Mouse (Mus musculus) hindbrain, embryonic 14.5 days (tissue): ENCODE data around the gene Sox8. TPM values are rescaled to one million over a fixed set of nuclear protein-coding genes. Genes with fewer than 3 reads are reported as not detected.
A peak's percentile ranks its signal among the peaks of the same experiment; 100 is the strongest.

Source experiments
- ATAC-seq: fragments of 200-750 bp; cut with Nextera tagmentation; 2 replicates; pipeline ENCODE4 v1.8.0; 2017; ENCODE audit warnings: moderate number of reproducible peaks, mild to moderate bottlenecking, moderate TSS enrichment, moderate library complexity; ENCODE audit not compliant: low FRiP score
- DNase-seq: peaks from one replicate; pipeline ENCODE4 v3.0.0-alpha.2; 2015; ENCODE audit warnings: low spot score
- H3K27ac ChIP-seq: fragments of 300-500 bp; sonication (generic); 2 replicates; pipeline ENCODE4 v1.5.1; 2014; ENCODE audit warnings: mild to moderate bottlenecking, moderate library complexity
- H3K27me3 ChIP-seq: fragments of 300-500 bp; sonication (generic); 2 replicates; pipeline ENCODE4 v1.6.1; 2014; ENCODE audit warnings: mild to moderate bottlenecking, low read length, mixed read lengths; ENCODE audit not compliant: control insufficient read depth, insufficient read depth
- H3K36me3 ChIP-seq: fragments of 300-500 bp; sonication (generic); replicated peaks from 2 replicates; pipeline ENCODE4 v1.6.1; 2014; ENCODE audit not compliant: control insufficient read depth, insufficient read depth
- H3K4me1 ChIP-seq: fragments of 300-500 bp; sonication (generic); replicated peaks from 2 replicates; pipeline ENCODE4 v1.6.1; 2014; ENCODE audit warnings: antibody characterized with exemption, low read length, mixed read lengths; ENCODE audit not compliant: control insufficient read depth, insufficient read depth
- H3K4me2 ChIP-seq: fragments of 300-500 bp; sonication (generic); replicated peaks from 2 replicates; pipeline ENCODE4 v1.6.1; 2014; ENCODE audit warnings: mild to moderate bottlenecking, moderate library complexity
- H3K4me3 ChIP-seq: fragments of 300-500 bp; sonication (generic); replicated peaks from 2 replicates; pipeline ENCODE4 v1.5.1; 2014; ENCODE audit warnings: mild to moderate bottlenecking, low read length
- H3K9ac ChIP-seq: fragments of 300-500 bp; sonication (generic); 2 replicates; pipeline ENCODE4 v1.6.1; 2014
- H3K9me3 ChIP-seq: fragments of 300-500 bp; sonication (generic); 2 replicates; pipeline ENCODE4 v1.6.1; 2016; ENCODE audit warnings: low read length; ENCODE audit not compliant: control insufficient read depth
- WGBS: fragments of 180-500 bp; shearing (Covaris S2); extraction: QIAGEN DNeasy Blood & Tissue Kit; methylation state at CpG from one replicate; pipeline ENCODE4 v1.1.7; 2014; 5-methylcytosine and 5-hydroxymethylcytosine counted together
- polyA plus RNA-seq: library from polyadenylated mRNA; unstranded; fragments of >200 nt; fragmentation: Nextera tagmentation; extraction: Ambion mirVana; gene quantifications from 2 replicates; pipeline ENCODE4 v1.2.1, GENCODE M21; 2014

Sox8 gene
- polyA plus RNA-seq, 1 experiment from 2014 or later: 18.5 TPM

DNA sequence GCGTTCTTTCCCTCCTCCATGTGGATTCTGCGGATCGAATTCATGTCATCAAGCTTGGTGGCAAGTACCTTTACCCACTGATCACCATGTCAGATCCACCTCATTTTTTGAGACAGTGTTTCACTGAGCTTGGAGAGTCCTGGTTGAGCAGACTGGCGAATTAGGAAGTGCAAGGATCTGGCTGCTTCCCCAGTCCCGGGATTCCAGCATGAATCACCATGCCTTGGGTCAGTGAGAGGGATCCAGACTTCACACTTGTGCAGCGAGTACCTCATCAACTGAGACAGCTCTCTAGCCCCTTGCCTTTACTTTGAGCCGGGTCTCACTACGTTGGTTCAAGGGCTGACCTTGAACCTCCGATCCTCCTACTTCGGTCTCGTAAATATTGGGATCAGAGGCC lies 19.2 kb downstream of the Sox8 start:
- DNase-seq: no peak
- ATAC-seq: no peak
- Histone ChIP-seq H3K4me2 (no peak overlapping the region), H3K4me1 (peaks cover 10% of the 10 kb centered on the region; the same call in 1 of the 2 replicates), H3K27ac (no peak overlapping the region), H3K9me3 (no peaks in the 10 kb centered on the region), H3K9ac (no peak overlapping the region), H3K36me3 (no peaks in the 10 kb centered on the region), H3K4me3 (no peak overlapping the region), H3K27me3 (no peaks in the 10 kb centered on the region)
- 91% methylated on average over 11 of the region's 11 CpGs for WGBS

DNA sequence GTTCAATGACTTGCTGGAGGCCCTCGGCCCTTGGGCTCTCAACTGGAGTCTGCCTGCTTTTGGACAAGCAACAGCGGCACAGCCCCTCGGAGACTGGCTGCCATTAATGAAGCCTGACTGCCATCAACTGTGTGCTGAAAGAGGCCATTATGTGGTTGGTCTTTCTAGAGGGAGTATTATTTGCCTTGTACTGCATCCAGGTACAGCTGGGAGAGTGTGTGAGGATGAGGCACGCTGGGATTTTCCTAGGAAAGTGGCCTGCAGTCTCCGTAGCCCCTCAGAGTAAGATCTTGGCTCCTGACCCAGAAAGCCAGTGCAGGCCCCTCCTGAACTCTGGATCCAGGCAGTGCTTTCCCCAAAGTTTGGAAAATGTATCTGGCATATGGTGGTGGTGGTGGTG lies 20.5 kb downstream of the Sox8 start:
- H3K36me3 ChIP-seq: no peaks in the 10 kb centered on the region

DNA sequence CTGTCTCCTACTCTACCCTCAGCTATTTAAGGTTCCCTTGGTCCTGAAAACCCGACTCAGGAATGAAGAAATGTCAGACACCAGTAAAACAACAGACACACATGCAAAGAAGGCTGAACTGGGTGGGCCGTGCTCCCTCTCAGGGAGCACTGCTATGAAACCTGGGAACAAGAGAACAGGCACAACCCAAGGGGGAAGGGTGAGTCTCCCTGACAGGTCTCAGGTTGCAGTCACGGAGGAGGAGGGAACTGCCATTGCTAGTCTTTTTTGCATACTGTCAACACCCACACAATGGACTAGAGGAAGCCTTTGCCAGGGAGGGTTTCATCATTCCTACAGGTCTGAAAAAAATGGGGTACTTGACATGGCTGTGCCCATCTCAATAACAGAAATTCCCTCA lies 23.5 kb downstream of the Sox8 start:
- H3K4me3 ChIP-seq: no peak overlapping the region
- H3K9me3 ChIP-seq: no peaks in the 10 kb centered on the region
- WGBS: 40% methylated on average over 3 of the region's 3 CpGs
- ATAC-seq: no peak
- no peaks in the 10 kb centered on the region for H3K36me3 ChIP-seq
- H3K4me1 ChIP-seq: no peaks in the 10 kb centered on the region
- H3K9ac ChIP-seq: no peak overlapping the region
- DNase-seq: no peak
- H3K4me2 ChIP-seq: no peak overlapping the region
- no peak overlapping the region for H3K27ac ChIP-seq
- H3K27me3 ChIP-seq: no peaks in the 10 kb centered on the region

More for the DNA sequence above, 20.5 kb downstream of the Sox8 start:
- no peak overlapping the region for H3K4me3 ChIP-seq
- WGBS: 77% methylated on average over 5 of the region's 5 CpGs
- H3K27ac ChIP-seq: no peak overlapping the region
- H3K4me1 ChIP-seq: no peaks in the 10 kb centered on the region
- ATAC-seq (no peak), DNase-seq (no peak)
- H3K9ac ChIP-seq: no peak overlapping the region
- H3K9me3 ChIP-seq: no peaks in the 10 kb centered on the region
- H3K4me2 ChIP-seq: no peak overlapping the region
- H3K27me3 ChIP-seq: no peaks in the 10 kb centered on the region

- no peak for DNase-seq
- no peaks in the 10 kb centered on the region for H3K36me3 ChIP-seq
- H3K4me3 ChIP-seq: no peak overlapping the region
- no peak overlapping the region for H3K9ac ChIP-seq
- 91% methylated on average over 4 of the region's 4 CpGs for WGBS
- H3K9me3 ChIP-seq: no peaks in the 10 kb centered on the region
- H3K27ac ChIP-seq: no peak overlapping the region
- no peak overlapping the region for H3K4me2 ChIP-seq
- no peaks in the 10 kb centered on the region for H3K27me3 ChIP-seq
- peaks cover 10% of the 10 kb centered on the region; the same call in 1 of the 2 replicates for H3K4me1 ChIP-seq
- ATAC-seq: no peak
Measured at GRCm38 (mm10) chr17:25541768-25542167, 28.7 kb downstream of the Sox8 start.

GRCm38 (mm10) chr17:25540731-25541130 lies 29.8 kb downstream of the Sox8 start:
- Histone ChIP-seq H3K9me3 (no peaks in the 10 kb centered on the region), H3K36me3 (no peaks in the 10 kb centered on the region), H3K4me1 (peaks cover 10% of the 10 kb centered on the region; the same call in 1 of the 2 replicates), H3K4me3 (no peak overlapping the region), H3K4me2 (no peak overlapping the region), H3K27ac (no peak overlapping the region), H3K9ac (no peak overlapping the region), H3K27me3 (no peaks in the 10 kb centered on the region)
- ATAC-seq (no peak), DNase-seq (no peak)
- 82% methylated on average over 5 of the region's 5 CpGs for WGBS

GRCm38 (mm10) chr17:25538945-25539875 lies 31.3 kb downstream of the Sox8 start:
- Histone ChIP-seq H3K4me3 (no peak overlapping the region), H3K9ac (peak overlapping the region; percentile 39)
- peak; percentile 73; the same call in 1 of the 2 replicates for ATAC-seq

DNA sequence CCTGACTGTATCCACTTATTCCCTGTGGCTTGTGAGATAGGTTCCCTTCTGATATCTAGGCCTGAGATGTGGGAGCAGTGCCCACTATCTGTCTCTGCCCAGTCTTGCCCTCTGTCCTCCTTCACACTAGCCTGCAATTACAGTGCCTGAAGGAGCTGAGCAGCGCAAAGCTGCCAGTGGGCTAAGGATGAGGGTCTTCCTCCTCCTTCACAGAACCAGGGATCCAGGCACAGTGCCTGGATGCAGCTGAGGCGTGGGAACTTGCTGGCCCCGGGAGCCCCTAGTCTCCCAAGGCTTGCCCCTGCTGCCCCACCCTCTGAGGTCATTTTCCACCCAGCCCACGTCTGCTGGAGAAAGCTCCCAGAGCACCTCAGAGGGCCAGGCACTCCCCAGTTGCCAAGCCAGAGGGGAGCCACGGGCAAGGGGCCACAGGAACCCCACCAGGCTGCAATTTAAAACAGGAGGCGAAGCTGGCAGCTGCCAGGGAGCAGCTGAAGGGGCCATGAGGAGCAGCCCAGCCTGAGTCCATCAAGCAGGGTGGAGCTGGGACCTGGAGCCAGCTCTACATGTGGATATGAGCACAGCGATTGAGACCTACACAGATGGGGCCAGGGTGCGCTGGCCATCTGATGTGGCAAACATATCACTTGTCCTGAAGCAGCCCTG lies 40.0 kb downstream of the Sox8 start:
- ATAC-seq (no peak), DNase-seq (no peak)
- Histone ChIP-seq H3K27me3 (no peaks in the 10 kb centered on the region), H3K36me3 (no peaks in the 10 kb centered on the region), H3K4me3 (no peak overlapping the region), H3K9ac (no peak overlapping the region), H3K4me2 (no peak overlapping the region), H3K27ac (no peak overlapping the region), H3K4me1 (no peaks in the 10 kb centered on the region), H3K9me3 (no peaks in the 10 kb centered on the region)
- WGBS: 66% methylated on average over 8 of the region's 8 CpGs

More at GRCm38 (mm10) chr17:25538945-25539875, 31.3 kb downstream of the Sox8 start:
- H3K9me3 ChIP-seq: no peaks in the 10 kb centered on the region
- H3K4me1 ChIP-seq: peaks cover 10% of the 10 kb centered on the region; the same call in 1 of the 2 replicates
- 29% methylated on average over 27 of the region's 27 CpGs for WGBS
- peak overlapping the region; percentile 28; the same call in 1 of the 2 replicates for H3K4me2 ChIP-seq
- DNase-seq: no peak
- H3K27me3 ChIP-seq: no peaks in the 10 kb centered on the region
- H3K36me3 ChIP-seq: no peaks in the 10 kb centered on the region
- peak overlapping the region; percentile 53 for H3K27ac ChIP-seq

DNA sequence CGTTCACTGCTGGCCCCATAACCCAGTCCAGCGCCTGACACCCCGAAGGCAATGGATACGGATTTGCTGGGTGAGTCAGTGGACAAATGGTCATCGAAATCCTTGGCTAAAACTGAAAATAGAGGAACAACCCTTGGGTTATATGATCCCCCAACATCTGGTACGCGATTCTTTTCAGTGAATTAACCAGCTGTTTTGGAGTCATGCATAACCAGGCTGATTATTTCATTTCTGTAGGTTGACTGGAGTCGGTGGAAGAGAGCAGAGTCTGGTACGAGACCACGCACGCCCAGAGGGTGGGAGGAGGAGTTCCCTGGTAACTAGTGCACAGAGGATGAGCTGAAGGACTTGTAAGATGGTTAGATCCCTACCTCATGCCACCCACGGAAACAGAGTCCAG lies 48.4 kb downstream of the Sox8 start:
- DNase-seq (no peak), ATAC-seq (no peak)
- Histone ChIP-seq H3K9ac (no peak overlapping the region), H3K9me3 (no peaks in the 10 kb centered on the region), H3K4me1 (0 out of 2 replicates have a peak, but pooled peaks cover 7% of the 10 kb centered on the region), H3K27me3 (no peaks in the 10 kb centered on the region), H3K27ac (no peak overlapping the region), H3K4me3 (no peak overlapping the region), H3K4me2 (no peak overlapping the region), H3K36me3 (no peaks in the 10 kb centered on the region)
- 89% methylated on average over 12 of the region's 12 CpGs for WGBS

DNA sequence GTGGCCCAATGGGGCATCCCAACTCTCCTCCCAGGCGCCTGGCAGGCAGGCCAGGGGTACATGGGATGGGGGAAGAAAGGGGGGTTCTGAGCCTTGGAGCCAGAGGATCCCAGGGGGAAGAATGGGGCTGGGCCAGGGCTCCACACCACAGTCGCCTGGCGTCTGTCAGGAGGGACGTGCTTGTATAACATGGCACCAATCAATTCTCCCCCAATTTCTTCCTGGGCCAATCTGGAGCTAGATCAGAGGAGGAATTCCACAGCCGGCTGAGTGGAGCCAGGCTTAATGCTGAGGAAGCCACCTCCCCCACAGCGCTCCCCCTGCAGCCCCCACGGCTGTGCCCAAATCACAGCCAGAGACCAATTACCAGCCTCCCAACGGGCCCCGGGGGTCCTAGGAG lies 50.0 kb downstream of the Sox8 start:
- 0 out of 2 replicates have a peak, but pooled peaks cover 7% of the 10 kb centered on the region for H3K4me1 ChIP-seq
- H3K4me3 ChIP-seq: no peak overlapping the region
- 48% methylated on average over 9 of the region's 9 CpGs for WGBS
- H3K9ac ChIP-seq: no peak overlapping the region
- no peak for ATAC-seq
- no peaks in the 10 kb centered on the region for H3K36me3 ChIP-seq
- H3K27ac ChIP-seq: no peak overlapping the region
- H3K4me2 ChIP-seq: no peak overlapping the region
- H3K27me3 ChIP-seq: no peaks in the 10 kb centered on the region
- H3K9me3 ChIP-seq: no peaks in the 10 kb centered on the region
- DNase-seq: no peak
